Mouse (Mus musculus) midbrain, embryonic 13.5 days (tissue): Measurements from ENCODE around the gene Vegfa. TPM values are rescaled to one million over a fixed set of nuclear protein-coding genes. Genes with fewer than 3 reads are reported as not detected.
"Not testable (repeated sequence)": the region's sequence is repeated elsewhere in the genome, so short reads cannot be mapped to it uniquely, and the experiment has no call there.

Experiments used
- ATAC-seq: fragments of 200-750 bp; cut with Nextera tagmentation; 2 replicates; pipeline ENCODE4 v1.8.0; 2017; ENCODE audit warnings: mild to moderate bottlenecking, moderate TSS enrichment, moderate library complexity
- H3K27ac ChIP-seq: fragments of 300-500 bp; sonication (generic); 2 replicates; pipeline ENCODE4 v1.5.1; 2015; ENCODE audit warnings: inconsistent platforms, mild to moderate bottlenecking, moderate library complexity
- H3K27me3 ChIP-seq: fragments of 300-500 bp; sonication (generic); 2 replicates; pipeline ENCODE4 v1.6.1; 2015; ENCODE audit warnings: mild to moderate bottlenecking, inconsistent platforms
- H3K36me3 ChIP-seq: fragments of 300-500 bp; sonication (generic); 2 replicates; pipeline ENCODE4 v1.6.1; 2015; ENCODE audit warnings: mild to moderate bottlenecking, inconsistent platforms
- H3K4me1 ChIP-seq: fragments of 300-500 bp; sonication (generic); replicated peaks from 2 replicates; pipeline ENCODE4 v1.6.1; 2015; ENCODE audit warnings: inconsistent platforms
- H3K4me2 ChIP-seq: fragments of 300-500 bp; sonication (generic); replicated peaks from 2 replicates; pipeline ENCODE4 v1.6.1; 2015; ENCODE audit warnings: moderate library complexity, mild to moderate bottlenecking, inconsistent platforms
- H3K4me3 ChIP-seq: fragments of 300-500 bp; sonication (generic); replicated peaks from 2 replicates; pipeline ENCODE4 v1.5.1; 2015; ENCODE audit warnings: mild to moderate bottlenecking, inconsistent platforms
- H3K9ac ChIP-seq: fragments of 300-500 bp; sonication (generic); replicated peaks from 2 replicates; pipeline ENCODE4 v1.6.1; 2015; ENCODE audit warnings: mild to moderate bottlenecking, inconsistent platforms
- H3K9me3 ChIP-seq: fragments of 300-500 bp; sonication (generic); 2 replicates; pipeline ENCODE4 v1.6.1; 2016; ENCODE audit warnings: mild to moderate bottlenecking, inconsistent platforms
- WGBS: fragments of 180-500 bp; shearing (Covaris S2); methylation state at CpG from one replicate; pipeline ENCODE4 v1.1.7; 2015; 5-methylcytosine and 5-hydroxymethylcytosine counted together
- polyA plus RNA-seq: library from polyadenylated mRNA; unstranded; fragments of >200 nt; fragmentation: Nextera tagmentation; extraction: Ambion mirVana; gene quantifications from 2 replicates; pipeline ENCODE4 v1.2.1, GENCODE M21; 2015

The Vegfa gene
- polyA plus RNA-seq, 1 experiment from 2014 or later: 3.4 TPM

DNA sequence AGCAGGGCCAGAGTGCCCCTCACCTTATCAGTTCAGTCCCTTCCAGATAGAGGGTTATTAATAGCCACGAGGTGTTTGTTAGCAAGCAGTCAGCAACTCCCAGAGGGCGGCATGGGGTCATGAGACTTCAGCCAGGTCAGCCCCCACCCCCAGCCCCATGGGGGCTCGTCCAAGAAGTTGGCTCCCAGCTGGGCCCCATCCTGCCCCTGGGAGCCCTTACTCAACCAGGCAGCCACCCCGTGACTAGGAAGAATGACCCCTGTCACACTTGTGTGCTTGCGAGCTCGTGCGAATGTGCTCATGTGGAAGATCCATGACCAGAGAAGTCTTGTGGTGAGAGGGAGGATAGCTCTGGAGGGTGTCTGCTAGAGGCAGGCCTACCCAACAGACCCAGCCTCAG is 23.0 kb downstream of the Vegfa start:
- H3K9ac ChIP-seq: no peak overlapping the region
- no peaks in the 10 kb centered on the region for H3K27me3 ChIP-seq
- H3K9me3 ChIP-seq: no peaks in the 10 kb centered on the region
- H3K27ac ChIP-seq: no peak overlapping the region
- H3K4me1 ChIP-seq: 0 out of 2 replicates have a peak, but pooled peaks cover 2% of the 10 kb centered on the region
- no peak overlapping the region for H3K4me2 ChIP-seq
- WGBS: 68% methylated on average over 7 of the region's 7 CpGs
- H3K4me3 ChIP-seq: no peak overlapping the region
- ATAC-seq: no peak
- no peaks in the 10 kb centered on the region for H3K36me3 ChIP-seq

DNA sequence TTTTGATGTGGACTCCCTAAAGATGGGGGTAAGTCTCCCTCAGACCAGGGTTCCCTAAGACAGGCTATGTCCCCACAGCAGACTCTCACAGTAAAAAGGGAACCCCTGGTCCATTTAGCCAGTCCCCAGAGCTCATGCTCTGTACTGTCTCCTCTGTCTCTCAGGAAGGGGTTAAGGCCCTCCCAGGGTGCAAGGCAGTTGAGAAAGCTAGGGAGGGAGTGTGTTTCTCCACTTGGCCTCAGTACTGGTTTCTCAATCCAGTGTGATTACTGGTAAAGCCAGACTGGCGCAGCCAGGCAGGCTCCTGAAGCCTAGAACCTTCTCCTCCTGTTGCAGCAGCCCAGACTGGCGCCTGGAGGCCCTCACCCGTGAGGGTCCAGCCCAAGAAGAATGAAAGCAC is 26.7 kb downstream of the Vegfa start:
- Histone ChIP-seq H3K9me3 (no peaks in the 10 kb centered on the region), H3K4me3 (no peak overlapping the region), H3K27ac (no peak overlapping the region), H3K36me3 (no peaks in the 10 kb centered on the region), H3K4me1 (0 out of 2 replicates have a peak, but pooled peaks cover 2% of the 10 kb centered on the region), H3K27me3 (no peaks in the 10 kb centered on the region), H3K9ac (no peak overlapping the region), H3K4me2 (no peak overlapping the region)
- ATAC-seq: no peak
- 75% methylated on average over 3 of the region's 3 CpGs for WGBS

DNA sequence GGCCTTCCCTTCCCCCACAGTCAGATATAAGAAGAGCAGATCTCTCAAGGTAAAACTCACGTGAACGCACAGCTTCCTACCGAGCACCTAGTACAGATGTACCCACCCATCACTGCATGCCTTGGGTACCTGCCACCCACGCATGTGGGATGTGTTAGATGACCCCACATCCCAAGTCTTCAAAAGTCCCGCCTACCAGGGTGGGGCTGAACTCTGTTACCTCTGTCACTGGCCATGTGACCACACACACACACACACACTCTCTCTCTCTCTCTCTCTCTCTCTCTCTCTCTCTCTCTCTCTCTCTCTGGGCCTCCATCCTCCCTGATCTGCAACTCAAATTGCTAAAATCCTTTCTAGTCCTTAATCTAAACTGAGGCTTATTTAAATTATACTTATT is 27.7 kb downstream of the Vegfa start:
- Histone ChIP-seq H3K36me3 (no peaks in the 10 kb centered on the region), H3K9me3 (no peaks in the 10 kb centered on the region), H3K4me1 (no peaks in the 10 kb centered on the region), H3K27me3 (no peaks in the 10 kb centered on the region), H3K4me3 (no peak overlapping the region), H3K27ac (no peak overlapping the region), H3K9ac (no peak overlapping the region), H3K4me2 (no peak overlapping the region)
- 96% methylated on average over 5 of the region's 5 CpGs for WGBS
- ATAC-seq: no peak

DNA sequence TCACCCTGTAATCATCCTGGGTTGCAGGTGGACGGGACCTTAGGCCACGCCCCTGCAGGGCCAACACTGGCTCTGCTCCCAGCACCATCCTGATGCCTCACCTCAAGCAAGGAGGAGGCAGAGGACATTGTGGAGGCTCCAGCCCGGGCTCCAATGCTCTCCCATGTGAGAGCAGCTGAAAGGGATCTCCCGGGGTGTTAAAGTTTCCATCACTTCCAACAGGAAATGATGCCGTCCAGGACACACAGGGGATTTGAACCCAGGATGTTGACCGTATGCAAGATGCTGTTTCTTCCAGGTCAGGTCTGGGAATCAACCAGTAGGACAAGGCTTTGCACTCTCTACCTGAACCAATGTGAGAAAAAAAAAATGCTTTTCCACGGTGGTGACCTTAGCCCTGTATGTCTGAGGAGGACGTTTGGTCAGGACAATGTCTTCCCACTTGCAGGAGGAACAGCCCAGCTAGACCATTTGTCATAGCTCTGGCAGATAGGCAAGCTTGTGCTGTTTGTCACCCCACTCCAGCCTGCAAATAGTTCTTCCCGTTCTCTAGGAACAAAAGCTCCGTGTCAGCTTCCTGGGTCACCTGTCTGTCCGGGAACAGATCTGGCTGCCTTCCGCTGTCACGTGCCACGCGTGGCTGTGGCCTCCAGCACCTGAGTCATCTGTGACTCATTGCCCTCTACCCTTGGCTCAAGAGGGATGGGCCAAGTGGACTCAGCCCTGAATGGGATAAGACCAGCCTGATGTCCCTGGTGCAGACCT is 28.3 kb downstream of the Vegfa start:
- Histone ChIP-seq H3K4me1 (no peaks in the 10 kb centered on the region), H3K27me3 (no peaks in the 10 kb centered on the region)
- 84% methylated on average over 15 of the region's 15 CpGs for WGBS

DNA sequence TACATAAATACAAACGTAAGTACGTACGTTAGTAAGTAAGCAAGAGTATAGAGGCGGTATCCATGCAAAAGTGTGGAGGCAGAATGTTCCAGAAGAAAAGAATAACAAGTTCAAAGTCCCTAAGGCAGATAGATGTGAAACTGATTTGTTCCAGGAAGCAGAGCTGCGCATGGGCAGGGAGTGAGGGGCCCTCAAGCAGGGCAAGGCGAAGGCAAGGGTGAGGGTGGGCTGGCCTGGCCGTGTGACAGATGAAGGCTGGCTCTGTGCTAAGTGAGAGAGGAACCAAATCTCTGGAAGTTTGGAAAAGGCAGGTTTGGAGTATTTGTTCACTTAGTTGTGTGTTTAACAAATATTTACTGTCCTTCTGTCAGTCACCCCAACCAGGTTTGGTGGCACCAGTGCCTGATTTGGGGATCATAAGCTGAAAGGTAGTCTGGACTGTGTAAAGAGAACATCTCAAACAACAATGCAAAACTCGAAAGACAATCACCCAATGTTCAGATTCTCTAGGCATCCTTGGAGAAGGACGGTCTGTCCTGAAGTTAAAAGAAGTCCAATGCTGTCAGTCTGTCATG is 32.7 kb downstream of the Vegfa start:
- H3K27ac ChIP-seq: no peak overlapping the region
- H3K4me3 ChIP-seq: no peak overlapping the region
- H3K4me1 ChIP-seq: no peaks in the 10 kb centered on the region
- H3K27me3 ChIP-seq: no peaks in the 10 kb centered on the region
- WGBS: 87% methylated on average over 9 of the region's 9 CpGs
- no peaks in the 10 kb centered on the region for H3K9me3 ChIP-seq
- H3K9ac ChIP-seq: no peak overlapping the region
- H3K4me2 ChIP-seq: no peak overlapping the region
- H3K36me3 ChIP-seq: no peaks in the 10 kb centered on the region
- no peak for ATAC-seq

More for the DNA sequence above, 28.3 kb downstream of the Vegfa start:
- H3K27ac ChIP-seq: no peak overlapping the region
- no peaks in the 10 kb centered on the region for H3K9me3 ChIP-seq
- no peak for ATAC-seq
- no peak overlapping the region for H3K4me2 ChIP-seq
- H3K36me3 ChIP-seq: no peaks in the 10 kb centered on the region
- H3K9ac ChIP-seq: no peak overlapping the region
- H3K4me3 ChIP-seq: no peak overlapping the region

DNA sequence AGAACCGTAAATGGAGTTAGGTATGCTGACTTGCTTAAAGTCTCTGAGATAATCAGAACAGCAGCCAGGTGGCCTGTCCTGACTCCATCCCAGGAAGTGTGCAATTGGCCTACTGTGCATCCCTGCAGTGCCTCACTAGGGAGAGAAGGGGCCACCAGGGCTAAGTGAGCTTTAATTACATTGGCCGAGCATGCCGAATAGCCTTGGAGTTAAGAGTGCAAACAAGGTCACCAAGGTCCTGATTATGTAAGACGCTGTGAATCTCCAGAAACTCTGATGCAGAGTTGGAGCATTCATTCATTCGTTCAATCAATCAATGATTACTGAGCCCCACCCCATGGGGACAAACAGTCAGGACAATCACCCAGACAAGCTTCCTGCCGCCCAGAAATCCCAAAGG is 33.8 kb downstream of the Vegfa start:
- 35% methylated on average over 6 of the region's 6 CpGs for WGBS
- Histone ChIP-seq H3K9me3 (no peaks in the 10 kb centered on the region), H3K4me2 (no peak overlapping the region), H3K4me1 (no peaks in the 10 kb centered on the region), H3K36me3 (no peaks in the 10 kb centered on the region), H3K9ac (no peak overlapping the region), H3K27me3 (no peaks in the 10 kb centered on the region), H3K27ac (no peak overlapping the region), H3K4me3 (no peak overlapping the region)
- no peak for ATAC-seq

DNA sequence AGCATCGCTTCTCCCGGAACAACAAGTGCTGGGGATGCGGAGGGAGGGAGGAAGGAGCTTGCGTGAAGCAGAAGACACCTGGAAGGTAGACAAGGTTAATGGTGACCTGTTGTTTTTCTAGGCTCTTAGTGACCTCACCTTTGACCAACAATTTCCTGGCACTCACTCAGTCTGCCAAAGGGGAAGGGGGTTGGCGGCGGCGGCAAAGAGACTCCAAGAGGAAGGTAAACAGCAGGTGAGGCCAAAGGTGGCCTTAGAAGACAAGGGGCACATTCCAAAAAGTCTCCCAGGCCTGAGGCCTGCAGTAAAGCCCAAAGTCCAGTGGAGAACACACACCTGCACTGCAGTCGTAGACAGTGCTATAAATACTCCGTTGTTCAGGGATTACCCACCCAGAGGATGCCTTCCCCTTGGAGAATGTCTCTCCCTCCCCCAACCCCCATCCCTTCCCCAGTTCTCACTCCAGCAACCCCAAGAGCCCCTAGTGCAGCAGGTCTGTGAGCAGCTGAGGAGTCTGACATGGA is 35.2 kb downstream of the Vegfa start:
- Histone ChIP-seq H3K27ac (no peak overlapping the region), H3K9me3 (no peaks in the 10 kb centered on the region), H3K9ac (no peak overlapping the region), H3K4me1 (no peaks in the 10 kb centered on the region), H3K4me2 (no peak overlapping the region), H3K27me3 (no peaks in the 10 kb centered on the region), H3K36me3 (no peaks in the 10 kb centered on the region), H3K4me3 (no peak overlapping the region)
- WGBS: 91% methylated on average over 9 of the region's 9 CpGs
- no peak for ATAC-seq

DNA sequence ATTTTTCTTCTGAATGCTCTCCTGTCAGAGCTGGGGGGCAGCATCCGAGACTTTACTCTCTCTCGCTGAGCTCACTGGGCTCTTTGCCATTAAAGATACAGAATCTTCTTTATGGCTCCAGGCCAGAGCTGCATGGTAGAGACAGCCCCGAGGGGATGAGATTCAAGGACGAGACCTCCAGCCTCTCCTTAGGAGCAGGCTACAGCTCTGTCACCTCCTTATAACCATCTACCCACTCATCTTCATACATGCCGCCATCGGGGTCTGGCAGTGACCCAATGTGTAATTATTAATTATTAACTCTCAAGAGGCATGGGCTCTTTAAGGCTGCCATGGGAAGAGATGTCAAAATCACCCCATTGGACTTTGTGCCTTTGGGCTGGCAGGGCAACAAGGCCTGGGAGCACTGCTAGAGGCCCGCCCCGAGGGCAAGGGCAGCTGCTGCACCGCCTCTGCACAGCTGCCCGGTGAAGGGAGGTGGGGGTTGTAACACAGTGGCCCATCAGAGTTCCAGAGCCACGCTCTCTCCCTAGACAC is 37.8 kb downstream of the Vegfa start:
- Histone ChIP-seq H3K4me1 (no peaks in the 10 kb centered on the region), H3K4me2 (no peak overlapping the region), H3K36me3 (no peaks in the 10 kb centered on the region), H3K9ac (no peak overlapping the region), H3K27me3 (no peaks in the 10 kb centered on the region), H3K4me3 (no peak overlapping the region), H3K27ac (no peak overlapping the region), H3K9me3 (peaks cover 4% of the 10 kb centered on the region)
- 74% methylated on average over 11 of the region's 11 CpGs for WGBS
- no peak for ATAC-seq

DNA sequence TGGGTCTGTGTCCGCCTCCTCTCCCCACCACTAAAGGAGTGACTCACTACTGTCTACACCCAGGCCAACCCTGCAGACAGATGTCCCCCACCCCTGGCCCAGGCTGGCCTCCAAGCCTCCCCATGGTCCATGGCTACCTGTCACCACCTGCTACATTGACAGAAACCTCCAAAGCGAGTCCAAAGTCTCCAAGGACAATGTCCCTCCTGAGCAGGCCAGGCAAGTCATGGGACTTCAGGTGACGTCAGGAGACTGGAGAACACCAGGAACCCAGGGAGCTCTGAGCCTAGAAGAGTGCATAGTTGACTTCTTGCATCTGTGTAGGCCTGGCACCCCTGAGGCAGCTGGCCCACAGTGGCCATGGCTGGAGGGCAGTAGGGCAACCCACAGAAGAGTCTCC is 45.3 kb downstream of the Vegfa start:
- Histone ChIP-seq H3K9me3 (peaks cover 4% of the 10 kb centered on the region), H3K9ac (no peak overlapping the region), H3K4me3 (no peak overlapping the region), H3K4me1 (no peaks in the 10 kb centered on the region), H3K36me3 (no peaks in the 10 kb centered on the region), H3K27ac (no peak overlapping the region), H3K27me3 (no peaks in the 10 kb centered on the region), H3K4me2 (no peak overlapping the region)
- ATAC-seq: no peak
- WGBS: 89% methylated on average over 3 of the region's 3 CpGs

DNA sequence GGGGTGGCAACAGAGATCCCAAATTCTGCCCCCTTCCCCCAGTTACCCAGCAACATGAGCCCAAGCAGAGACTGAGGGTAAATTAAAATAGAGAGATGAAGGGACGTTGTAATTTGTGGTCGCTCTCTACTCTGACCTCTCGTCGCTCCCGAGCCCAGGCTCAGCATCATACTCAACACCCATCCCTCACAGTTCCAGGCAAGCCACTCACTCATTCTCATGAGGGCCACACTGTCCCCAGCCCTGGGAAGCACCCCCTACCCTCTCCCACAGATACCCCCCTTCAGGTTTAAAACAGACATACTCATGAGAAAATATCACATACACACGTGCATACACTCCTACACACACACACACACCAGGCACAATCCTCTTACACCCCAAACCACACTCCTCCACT is 45.8 kb downstream of the Vegfa start:
- no peak overlapping the region for H3K27ac ChIP-seq
- H3K27me3 ChIP-seq: no peaks in the 10 kb centered on the region
- H3K9me3 ChIP-seq: peaks cover 4% of the 10 kb centered on the region
- ATAC-seq: no peak
- H3K4me1 ChIP-seq: no peaks in the 10 kb centered on the region
- no peak overlapping the region for H3K9ac ChIP-seq
- no peak overlapping the region for H3K4me3 ChIP-seq
- no peaks in the 10 kb centered on the region for H3K36me3 ChIP-seq
- WGBS: 83% methylated on average over 6 of the region's 6 CpGs
- H3K4me2 ChIP-seq: no peak overlapping the region

DNA sequence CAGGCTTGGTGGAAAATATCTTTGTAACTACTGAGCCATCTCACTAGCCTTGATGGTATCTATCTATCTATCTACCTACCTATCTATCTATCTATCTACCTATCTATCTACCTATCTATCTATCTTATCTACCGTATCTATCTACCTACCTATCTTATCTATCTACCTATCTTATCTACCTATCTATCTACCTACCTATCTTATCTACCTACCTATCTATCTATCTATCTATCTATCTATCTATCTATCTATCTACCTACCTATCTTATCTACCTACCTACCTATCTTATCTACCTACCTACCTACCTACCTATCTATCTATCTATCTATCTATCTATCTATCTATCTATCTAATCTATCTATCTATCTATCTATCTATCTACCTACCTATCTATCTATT is 49.0 kb downstream of the Vegfa start:
- not testable (repeated sequence) for H3K4me1 ChIP-seq, H3K36me3 ChIP-seq, H3K4me2 ChIP-seq, H3K9me3 ChIP-seq, ATAC-seq, H3K4me3 ChIP-seq, H3K27ac ChIP-seq, H3K9ac ChIP-seq, H3K27me3 ChIP-seq
- 97% methylated on average over 1 of the region's 1 CpGs for WGBS

DNA sequence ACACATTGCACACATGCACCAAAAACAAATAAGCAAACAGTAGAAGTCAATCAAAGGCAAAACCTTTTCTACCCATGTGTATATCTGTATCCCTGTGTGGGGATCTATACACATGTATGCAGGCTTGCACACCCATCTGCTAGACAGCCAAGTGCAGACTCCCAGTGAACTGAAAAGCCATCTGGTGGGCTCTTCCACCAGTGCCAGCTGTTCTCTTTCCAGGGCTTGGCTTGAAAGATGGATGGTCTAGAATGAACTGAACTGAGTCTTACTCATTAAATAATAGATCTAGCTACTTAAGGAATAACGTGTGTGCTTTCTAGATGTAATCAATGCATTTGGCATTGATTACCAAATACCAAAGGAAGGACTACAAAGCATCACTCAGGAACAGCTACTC is 50.3 kb downstream of the Vegfa start:
- no peak overlapping the region for H3K4me3 ChIP-seq
- H3K9ac ChIP-seq: no peak overlapping the region
- H3K27ac ChIP-seq: no peak overlapping the region
- H3K4me2 ChIP-seq: no peak overlapping the region
- no peak for ATAC-seq
- H3K36me3 ChIP-seq: no peaks in the 10 kb centered on the region
- H3K27me3 ChIP-seq: no peaks in the 10 kb centered on the region
- H3K9me3 ChIP-seq: no peaks in the 10 kb centered on the region
- WGBS: 78% methylated on average over 1 of the region's 1 CpGs
- no peaks in the 10 kb centered on the region for H3K4me1 ChIP-seq
